Mouse (Mus musculus) heart, adult 9 months (tissue): ENCODE data around the gene Ift172.
"Not testable (repeated sequence)": the region's sequence is repeated elsewhere in the genome, so short reads cannot be mapped to it uniquely, and the experiment has no call there.

Experiments
- DNase-seq, 2 experiments: peaks; one replicate each; pipeline ENCODE4 v3.0.0; 2022; ENCODE audit warnings: low spot score in 2 of 2

The Ift172 gene

GRCm38 (mm10) chr5:31218294-31218693 is 72.6 kb downstream of the Ift172 start:
- no peak for DNase-seq

DNA sequence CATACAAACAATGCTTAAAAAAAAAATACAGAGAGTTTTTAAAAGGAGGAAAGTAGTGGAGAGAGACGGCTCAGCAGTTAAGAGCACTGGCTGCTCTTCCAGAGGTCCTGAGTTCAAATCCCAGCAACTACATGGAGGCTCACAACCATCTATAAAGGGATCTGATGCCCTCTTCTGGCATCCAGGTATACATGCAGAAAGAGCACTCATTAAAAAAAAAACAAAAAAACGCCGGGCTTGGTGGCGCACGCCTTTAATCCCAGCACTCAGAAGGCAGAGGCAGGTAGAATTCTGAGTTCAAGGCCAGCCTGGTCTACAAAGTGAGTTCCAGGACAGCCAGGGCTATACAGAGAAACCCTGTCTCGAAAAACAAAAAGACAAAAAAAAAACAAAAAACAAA is 74.4 kb downstream of the Ift172 start:
- DNase-seq = not testable (repeated sequence)

DNA sequence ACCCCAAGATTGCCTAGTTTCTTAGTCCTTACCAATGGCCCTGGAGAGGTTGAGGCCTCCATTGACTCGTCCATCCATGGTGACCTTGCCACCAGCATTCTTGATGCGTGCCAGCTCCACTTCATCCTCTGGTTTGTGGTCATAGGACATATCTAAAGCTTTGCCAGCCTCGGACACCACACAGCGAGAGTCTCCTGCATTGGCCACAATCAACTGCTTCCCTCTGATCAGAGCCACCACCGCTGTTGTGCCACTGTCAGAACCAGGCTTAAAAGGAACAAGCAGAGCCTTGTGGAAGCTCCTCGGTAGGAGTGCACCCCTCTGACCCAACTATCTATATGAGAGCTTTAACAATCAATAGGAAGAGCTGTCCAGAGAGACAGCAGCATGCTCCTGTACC is 86.5 kb downstream of the Ift172 start:
- no peak for DNase-seq

DNA sequence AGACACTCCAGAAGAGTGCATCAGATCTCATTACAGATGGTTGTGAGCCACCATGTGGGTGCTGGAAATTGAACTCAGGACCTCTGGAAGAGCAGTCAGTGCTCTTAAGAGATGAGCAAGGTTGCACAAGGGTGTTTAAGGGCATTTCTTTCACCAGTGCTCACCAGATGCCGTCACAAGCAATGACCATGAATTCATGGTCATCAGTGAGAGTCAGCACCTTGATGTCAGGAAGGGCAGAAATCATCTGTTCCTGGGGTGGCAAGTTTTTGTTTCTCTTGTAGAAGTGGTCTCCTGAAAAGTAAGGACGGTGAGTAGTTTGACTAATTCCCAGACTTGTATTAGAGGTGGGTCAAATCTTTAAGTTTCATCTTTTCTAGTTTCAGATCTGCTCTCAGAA is 87.0 kb downstream of the Ift172 start:
- DNase-seq = no peak
